Comparison of ENCODE assay signal across 20 mouse cellular contexts in the genomic region with DNA sequence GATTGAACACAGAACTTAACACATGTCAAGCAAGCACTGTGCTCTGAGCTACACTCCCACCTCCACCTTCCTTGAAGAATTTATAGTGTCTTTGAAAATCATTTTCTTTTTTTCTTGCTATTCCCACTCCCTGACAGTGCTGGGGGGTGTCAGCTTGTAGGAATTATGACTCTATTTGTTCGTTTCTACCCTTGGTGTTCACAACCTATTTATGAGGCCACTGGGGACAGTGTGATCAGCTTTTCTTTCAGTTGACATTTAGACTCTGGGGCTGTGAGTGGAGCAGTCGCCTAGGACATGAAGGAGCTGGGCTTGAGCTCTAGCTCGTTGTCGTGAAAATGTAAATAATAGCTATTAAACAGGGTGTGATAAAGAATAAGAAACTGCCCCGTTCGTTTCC.
DNase-seq lines count a peak whose midpoint lies in the region; ATAC-seq lines count a peak whose summit lies in the region.
"Had no signal": no experiment of that assay in that cellular context is flagged by ENCODE, and none has a peak within 500 bp of the region (broad histone marks: within the 10 kb centered on the region; RNA-seq: fewer than 3 reads in every experiment).

No protein-coding gene starts in this region.

- no peak overlapping the region for H3K4me3 ChIP-seq in hindbrain, embryonic 14.5 days (replicated peaks; ENCODE audit: low read length)
- H3K4me3 ChIP-seq in hindbrain, embryonic 10.5 days: no peak overlapping the region
- no peak overlapping the region for H3K4me3 ChIP-seq in embryonic facial prominence, embryonic 13.5 days
- H3K4me3 ChIP-seq in limb, embryonic 12.5 days (replicated peaks): no peak overlapping the region
- no peak overlapping the region for H3K4me3 ChIP-seq in neural tube, embryonic 14.5 days (ENCODE audit: low read depth, low read length)
- H3K4me3 ChIP-seq: forebrain, embryonic 15.5 days; left cerebral cortex, adult 2 months; midbrain, embryonic 12.5 days had no signal

- peak overlapping the region; percentile 18 for H3K27ac ChIP-seq in hindbrain, embryonic 14.5 days
- H3K27ac ChIP-seq in hindbrain, embryonic 10.5 days: no peak overlapping the region
- peak overlapping the region; percentile 60; the same call in 1 of the 2 replicates for H3K27ac ChIP-seq in embryonic facial prominence, embryonic 13.5 days
- peak overlapping the region; percentile 75 for H3K27ac ChIP-seq in limb, embryonic 12.5 days
- no peak overlapping the region for H3K27ac ChIP-seq in neural tube, embryonic 14.5 days (ENCODE audit: low read depth, low read length)
- H3K27ac ChIP-seq: forebrain, embryonic 15.5 days; left cerebral cortex, adult 2 months; liver, embryonic 14.5 days; midbrain, embryonic 12.5 days had no signal

- no peak overlapping the region for H3K4me2 ChIP-seq in hindbrain, embryonic 14.5 days (replicated peaks)
- H3K4me2 ChIP-seq in embryonic facial prominence, embryonic 13.5 days: no peak overlapping the region
- no peak overlapping the region for H3K4me2 ChIP-seq in limb, embryonic 12.5 days
- no peak overlapping the region for H3K4me2 ChIP-seq in neural tube, embryonic 14.5 days (ENCODE audit: low read depth, low read length)
- H3K4me2 ChIP-seq: forebrain, embryonic 15.5 days; lung, embryonic 14.5 days; midbrain, embryonic 12.5 days had no signal

- ATAC-seq in hindbrain, embryonic 14.5 days (ENCODE audit: low FRiP score): no peak
- no peak for ATAC-seq in embryonic facial prominence, embryonic 13.5 days (ENCODE audit: insufficient number of reproducible peaks, insufficient read depth, low FRiP score, low TSS enrichment, low read depth)
- ATAC-seq in limb, embryonic 12.5 days (ENCODE audit: insufficient number of reproducible peaks, insufficient read depth, low FRiP score, low TSS enrichment, low read depth): no peak
- ATAC-seq in neural tube, embryonic 14.5 days (ENCODE audit: low read depth): peak; percentile 63; the same call in 1 of the 2 replicates
- ATAC-seq: intestine, postnatal 0 days had no signal

- DNase-seq in hindbrain, embryonic 14.5 days (ENCODE audit: low spot score): no peak
- no peak for DNase-seq in hindbrain, embryonic 10.5 days (ENCODE audit: low spot score)
- DNase-seq in thymus, postnatal 0 days (ENCODE audit: low spot score): no peak
- no peak for DNase-seq in spleen, adult 18-20 months
- DNase-seq: adrenal gland, adult 2 months; cerebellum, adult 11 months; cerebellum, postnatal 10 days; gastrocnemius, postnatal 14 days; kidney, postnatal 10 days; left cerebral cortex, postnatal 4 days; lung, embryonic 14.5 days; thymus, postnatal 25 days had no signal

- H3K9me3 ChIP-seq in hindbrain, embryonic 14.5 days (ENCODE audit: control insufficient read depth, low read length): no peaks in the 10 kb centered on the region
- no peaks in the 10 kb centered on the region for H3K9me3 ChIP-seq in hindbrain, embryonic 10.5 days
- no peaks in the 10 kb centered on the region for H3K9me3 ChIP-seq in embryonic facial prominence, embryonic 13.5 days
- no peaks in the 10 kb centered on the region for H3K9me3 ChIP-seq in limb, embryonic 12.5 days
- no peaks in the 10 kb centered on the region for H3K9me3 ChIP-seq in neural tube, embryonic 14.5 days (ENCODE audit: control insufficient read depth, low read length)
- H3K9me3 ChIP-seq: forebrain, embryonic 15.5 days; midbrain, embryonic 12.5 days had no signal

- H3K4me1 ChIP-seq in hindbrain, embryonic 14.5 days (replicated peaks; ENCODE audit: control insufficient read depth, insufficient read depth, low read length): peaks cover 15% of the 10 kb centered on the region
- no peaks in the 10 kb centered on the region for H3K4me1 ChIP-seq in hindbrain, embryonic 10.5 days (replicated peaks)
- H3K4me1 ChIP-seq in embryonic facial prominence, embryonic 13.5 days: peaks cover 11% of the 10 kb centered on the region
- peaks cover 32% of the 10 kb centered on the region for H3K4me1 ChIP-seq in limb, embryonic 12.5 days (replicated peaks)
- H3K4me1 ChIP-seq in neural tube, embryonic 14.5 days (ENCODE audit: control insufficient read depth, insufficient read depth, low read length): peaks cover 11% of the 10 kb centered on the region; the same call in 1 of the 2 replicates

- no peak overlapping the region for H3K9ac ChIP-seq in hindbrain, embryonic 14.5 days
- H3K9ac ChIP-seq in embryonic facial prominence, embryonic 13.5 days: no peak overlapping the region
- no peak overlapping the region for H3K9ac ChIP-seq in limb, embryonic 12.5 days (replicated peaks)
- H3K9ac ChIP-seq in neural tube, embryonic 14.5 days (replicated peaks; ENCODE audit: low read depth, low read length): no peak overlapping the region
- H3K9ac ChIP-seq: forebrain, embryonic 15.5 days; liver, embryonic 14.5 days; lung, embryonic 14.5 days; midbrain, embryonic 12.5 days had no signal

- H3K36me3 ChIP-seq in hindbrain, embryonic 14.5 days (replicated peaks; ENCODE audit: control insufficient read depth, insufficient read depth): no peaks in the 10 kb centered on the region
- H3K36me3 ChIP-seq in hindbrain, embryonic 10.5 days: no peaks in the 10 kb centered on the region
- no peaks in the 10 kb centered on the region for H3K36me3 ChIP-seq in embryonic facial prominence, embryonic 13.5 days
- no peaks in the 10 kb centered on the region for H3K36me3 ChIP-seq in limb, embryonic 12.5 days
- H3K36me3 ChIP-seq in neural tube, embryonic 14.5 days (ENCODE audit: control insufficient read depth, insufficient read depth, low read length): no peaks in the 10 kb centered on the region
- H3K36me3 ChIP-seq: forebrain, embryonic 15.5 days; midbrain, embryonic 12.5 days had no signal

- WGBS in hindbrain, embryonic 14.5 days: 47% methylated on average over 6 of the region's 6 CpGs
- 82% methylated on average over 6 of the region's 6 CpGs for WGBS in hindbrain, embryonic 10.5 days
- WGBS in embryonic facial prominence, embryonic 13.5 days: 83% methylated on average over 6 of the region's 6 CpGs
- WGBS in limb, embryonic 12.5 days: 32% methylated on average over 6 of the region's 6 CpGs
- WGBS in neural tube, embryonic 14.5 days: 19% methylated on average over 6 of the region's 6 CpGs

- H3K27me3 ChIP-seq in hindbrain, embryonic 14.5 days (ENCODE audit: control insufficient read depth, insufficient read depth, low read length): no peaks in the 10 kb centered on the region
- no peaks in the 10 kb centered on the region for H3K27me3 ChIP-seq in hindbrain, embryonic 10.5 days (ENCODE audit: insufficient read depth, poor library complexity, severe bottlenecking)
- H3K27me3 ChIP-seq in embryonic facial prominence, embryonic 13.5 days: no peaks in the 10 kb centered on the region
- H3K27me3 ChIP-seq in limb, embryonic 12.5 days: no peaks in the 10 kb centered on the region
- no peaks in the 10 kb centered on the region for H3K27me3 ChIP-seq in neural tube, embryonic 14.5 days (ENCODE audit: control insufficient read depth, insufficient read depth, low read length)
- H3K27me3 ChIP-seq: forebrain, embryonic 15.5 days; midbrain, embryonic 12.5 days had no signal

Comparison
In these comparisons a context has a peak if more than half of its experiments do, and no peak if none do; other contexts are left out.
1. H3K27ac ChIP-seq: peak in hindbrain, embryonic 14.5 days (single experiment), embryonic facial prominence, embryonic 13.5 days (single experiment) and limb, embryonic 12.5 days (single experiment); none in hindbrain, embryonic 10.5 days (single experiment) and neural tube, embryonic 14.5 days (single experiment).